Mouse (Mus musculus) brain, embryonic 14.5 days (tissue): ENCODE measurements around the gene Steap3. TPM values are rescaled to one million over a fixed set of nuclear protein-coding genes. Genes with fewer than 3 reads are reported as not detected.

ENCODE experiments used
- DNase-seq: peaks from one replicate; pipeline ENCODE4 v3.0.0-alpha.2; 2011; ENCODE audit warnings: low read depth
- CTCF ChIP-seq: fragments of 200-500 bp; IDR thresholded peaks from 2 replicates; pipeline ENCODE4 v1.5.1; 2012; ENCODE audit warnings: inconsistent platforms, mild to moderate bottlenecking, moderate library complexity, borderline replicate concordance; ENCODE audit not compliant: insufficient read depth, insufficient read length; ENCODE audit errors: extremely low read depth
- POLR2A ChIP-seq: fragments of 200-500 bp; IDR thresholded peaks from 2 replicates; pipeline ENCODE4 v1.6.1; 2012; ENCODE audit warnings: mild to moderate bottlenecking, inconsistent platforms, borderline replicate concordance; ENCODE audit not compliant: poor library complexity, insufficient read depth, insufficient read length, severe bottlenecking; ENCODE audit errors: extremely low read depth
- polyA plus RNA-seq: library from polyadenylated mRNA; depleted of rRNA; stranded (reverse); fragments of >200 nt; gene quantifications from 2 replicates; pipeline ENCODE4 v1.2.3, GENCODE M21; 2012

Gene Steap3
- polyA plus RNA-seq, 1 experiment: 3.7 TPM

DNA sequence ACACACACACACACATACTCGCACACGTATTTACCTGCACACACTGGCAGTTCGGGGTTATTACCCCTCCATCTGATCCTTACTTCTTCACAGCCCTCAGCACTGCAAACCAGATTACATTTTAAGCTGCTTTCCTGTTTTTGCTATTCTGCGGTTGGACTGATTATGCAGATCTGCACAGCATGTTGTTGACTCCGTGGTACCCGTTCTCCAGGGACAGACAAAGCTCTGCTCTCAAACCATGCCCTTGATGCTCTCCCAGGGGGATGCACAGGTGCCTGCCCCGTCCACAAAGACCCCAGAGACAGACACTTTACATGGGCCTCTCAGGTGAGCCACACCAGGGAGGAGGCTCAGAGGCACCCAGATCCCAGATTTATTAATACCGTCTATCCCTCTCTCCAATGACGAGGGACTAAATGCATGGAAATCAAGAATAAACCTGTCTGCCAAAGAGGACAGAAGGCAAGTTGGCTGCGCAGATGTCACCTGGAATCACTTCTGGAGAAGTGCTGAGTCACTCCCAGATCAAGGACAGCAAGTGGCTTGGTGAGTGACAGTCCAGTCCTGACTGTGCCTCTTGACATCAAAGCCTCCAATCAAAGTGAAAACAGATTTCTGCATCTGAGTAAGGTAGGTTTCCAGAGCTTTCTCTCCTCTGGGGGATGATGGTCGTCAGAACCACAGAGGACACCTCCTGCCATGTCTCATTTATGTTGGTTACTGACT, 63.8 kb downstream of the Steap3 start:
- TF ChIP-seq CTCF: no peak
- TF ChIP-seq POLR2A: no peak
- DNase-seq: no peak

DNA sequence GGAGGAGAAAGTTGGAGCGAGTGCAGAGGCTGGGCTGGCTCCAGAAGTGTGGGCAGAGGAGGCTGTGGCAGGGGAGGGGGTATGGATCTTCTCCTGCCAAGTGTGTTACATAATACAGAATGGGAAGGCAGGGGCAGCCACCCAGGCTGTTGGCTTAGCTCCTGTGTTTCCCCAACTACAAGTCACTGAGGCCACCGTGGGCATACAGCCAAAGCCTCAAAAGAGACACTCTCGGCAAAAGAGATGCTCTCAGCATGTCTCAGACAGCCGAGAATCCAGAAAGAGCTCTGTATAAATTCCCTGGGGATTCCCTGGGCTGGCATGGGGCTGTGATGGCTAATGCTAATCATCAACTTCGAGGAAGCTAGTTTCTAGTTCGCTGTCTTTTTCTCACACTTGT, 64.9 kb downstream of the Steap3 start:
- no peak for TF ChIP-seq POLR2A
- TF ChIP-seq CTCF: no peak
- DNase-seq: peak; percentile 85

DNA sequence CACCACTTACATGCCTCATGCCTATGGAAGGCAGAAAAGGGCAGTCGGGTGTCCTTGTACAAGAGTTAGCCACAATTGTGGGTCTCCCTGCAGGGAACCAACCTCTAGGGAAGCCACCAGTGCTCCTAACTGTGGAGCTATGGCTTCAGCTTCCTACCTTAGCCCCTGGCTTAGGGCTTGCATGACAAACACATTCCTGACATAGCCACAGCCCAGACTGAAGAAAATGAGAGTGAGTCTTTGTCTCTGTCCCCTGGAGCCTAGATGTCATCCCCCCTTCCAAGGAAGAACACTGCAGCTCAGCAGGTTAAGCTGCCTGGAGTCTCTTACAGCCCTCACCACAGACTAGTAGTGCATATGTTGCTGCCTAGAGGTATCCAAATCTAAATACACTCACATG, 67.7 kb downstream of the Steap3 start:
- TF ChIP-seq CTCF: no peak
- no peak for TF ChIP-seq POLR2A

DNA sequence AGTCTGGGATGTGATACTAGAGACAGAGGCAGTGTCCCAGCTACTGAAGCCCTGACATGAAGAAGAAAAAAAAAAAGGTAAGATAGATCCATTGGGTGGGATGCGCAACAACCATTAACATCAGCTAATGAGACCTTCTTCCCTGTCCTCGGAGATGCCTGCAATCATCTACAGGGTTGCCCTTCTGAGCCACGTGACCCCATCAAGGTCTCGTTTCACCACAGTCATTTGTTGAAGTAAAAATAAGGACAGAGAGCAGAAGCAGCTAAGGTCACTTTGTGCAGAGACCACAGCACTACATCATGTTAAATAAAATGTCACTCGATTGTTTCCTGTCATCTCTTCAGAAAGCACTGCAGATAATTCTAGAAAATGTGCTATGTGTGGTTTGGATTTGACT, 68.7 kb downstream of the Steap3 start:
- TF ChIP-seq CTCF: no peak
- no peak for TF ChIP-seq POLR2A

More for the DNA sequence above, 67.7 kb downstream of the Steap3 start:
- DNase-seq: no peak

DNA sequence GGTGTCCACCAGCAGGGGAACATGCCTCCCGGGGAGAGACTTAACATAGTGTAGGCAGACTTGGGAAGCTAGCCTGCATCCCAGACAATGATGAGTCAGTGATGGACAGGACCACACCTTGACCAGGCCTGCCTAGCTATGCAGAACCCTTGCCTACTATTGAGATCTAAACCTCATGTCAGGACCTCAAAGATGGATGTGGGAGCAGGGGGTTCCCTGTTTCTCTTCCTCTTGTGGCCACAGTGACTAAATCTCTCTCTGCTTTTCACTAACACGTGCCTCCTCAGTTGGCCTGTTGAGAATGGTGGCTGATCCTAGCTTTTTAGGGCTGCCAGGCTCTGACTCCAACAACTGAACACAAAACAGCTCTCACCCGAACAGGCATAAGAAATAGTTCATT, 70.0 kb downstream of the Steap3 start:
- DNase-seq: no peak
- no peak for TF ChIP-seq CTCF

More for the DNA sequence above, 68.7 kb downstream of the Steap3 start:
- no peak for DNase-seq

DNA sequence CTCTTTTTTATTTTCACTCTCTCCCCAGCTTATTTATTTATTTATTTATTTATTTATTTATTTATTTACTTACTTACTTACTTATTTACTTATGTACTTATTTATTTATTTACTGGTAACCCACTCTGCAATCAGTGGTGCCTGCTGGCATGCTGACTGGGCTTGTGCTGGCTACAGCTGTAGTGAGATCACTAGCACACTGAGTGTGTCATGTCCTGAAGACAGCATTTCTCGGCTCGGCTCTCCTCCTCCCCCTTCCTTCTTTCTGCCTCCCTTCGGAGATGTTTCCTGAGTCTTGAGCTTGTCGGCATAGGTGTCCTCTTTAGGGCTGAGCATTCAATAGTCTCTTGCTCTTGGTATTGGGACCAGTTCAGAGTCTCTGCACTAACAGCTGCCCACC, 73.6 kb downstream of the Steap3 start:
- TF ChIP-seq CTCF (no peak), POLR2A (no peak)
- no peak for DNase-seq

DNA sequence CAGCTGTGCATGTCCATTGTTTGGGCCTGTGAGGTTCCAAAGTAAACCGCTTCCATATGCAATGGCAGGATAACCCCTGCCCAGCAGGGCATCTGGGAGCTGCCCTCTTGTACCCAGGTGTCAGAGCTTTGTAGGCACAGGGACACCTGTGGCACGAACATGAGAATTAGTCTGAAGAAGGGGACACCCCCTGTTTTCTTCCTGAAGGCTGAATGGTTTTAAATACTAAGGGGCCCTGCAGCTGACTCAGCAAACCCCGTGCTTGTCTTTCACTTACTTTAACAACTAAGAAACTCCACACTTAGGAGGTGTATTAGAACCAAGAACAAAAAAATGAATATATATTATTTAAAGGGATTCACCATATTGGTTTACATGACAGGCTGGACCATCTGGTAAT, 74.4 kb downstream of the Steap3 start:
- TF ChIP-seq POLR2A (no peak), CTCF (no peak)
- DNase-seq: no peak

DNA sequence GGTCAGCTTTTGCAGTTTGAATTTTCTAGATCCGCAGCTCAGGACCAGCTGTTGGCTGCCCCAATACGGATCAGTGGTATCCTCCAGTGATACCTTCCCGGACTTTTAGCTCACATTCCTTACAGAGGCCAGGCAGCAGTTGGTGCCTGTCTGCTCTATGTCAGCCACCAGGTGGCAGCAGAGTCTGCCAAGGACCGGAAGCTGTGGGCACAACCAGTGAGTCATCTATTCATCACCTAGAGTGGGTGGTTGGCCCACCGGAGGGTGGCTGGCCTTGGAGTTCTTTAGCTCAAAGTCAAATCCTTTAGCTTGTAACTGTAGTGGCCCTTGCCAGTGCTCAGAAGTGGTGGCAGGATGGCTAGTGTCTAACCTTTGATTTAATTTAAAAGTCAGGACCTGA, 75.3 kb downstream of the Steap3 start:
- DNase-seq: peak; percentile 81
- peak; percentile 96 for TF ChIP-seq CTCF
- no peak for TF ChIP-seq POLR2A

DNA sequence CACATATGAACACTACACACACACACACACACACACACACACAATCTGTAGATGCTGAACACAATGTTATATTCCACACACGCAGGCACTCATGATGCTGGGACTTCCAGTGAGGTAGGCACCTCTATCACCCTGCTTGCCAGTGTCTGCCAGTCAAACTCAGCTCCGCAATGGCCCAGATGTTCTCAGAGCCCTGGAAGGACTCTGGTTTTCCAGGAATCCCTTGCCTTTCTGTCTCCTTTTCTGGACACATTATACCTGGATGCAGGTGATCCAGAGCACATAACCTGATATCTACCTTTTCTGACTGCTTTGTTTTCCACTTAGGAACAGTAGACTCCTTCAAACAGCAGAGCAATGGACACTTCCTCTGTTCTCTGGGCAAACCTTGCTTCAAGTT, 75.8 kb downstream of the Steap3 start:
- no peak for TF ChIP-seq POLR2A
- no peak for TF ChIP-seq CTCF
- DNase-seq: no peak

DNA sequence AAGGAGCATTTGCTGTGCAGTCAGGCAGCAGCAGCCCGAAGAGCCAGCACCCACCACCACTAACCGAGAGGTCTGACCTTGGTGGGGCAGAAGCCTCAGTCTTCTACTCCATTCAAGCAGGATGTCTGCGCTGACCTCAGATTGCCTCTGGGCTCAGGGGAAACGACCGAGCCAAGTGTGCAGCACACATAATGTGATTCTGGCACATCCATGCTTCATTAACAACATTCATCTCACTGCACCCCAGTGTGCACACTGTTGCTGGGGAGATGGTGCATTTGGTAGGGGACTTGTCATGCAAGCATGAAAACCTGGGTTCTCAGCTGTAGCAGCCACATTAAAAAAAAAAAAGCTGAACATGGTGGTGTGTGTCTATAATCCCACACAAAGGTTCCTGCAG, 76.6 kb downstream of the Steap3 start:
- DNase-seq: peak; percentile 30
- no peak for TF ChIP-seq CTCF
- TF ChIP-seq POLR2A: no peak

DNA sequence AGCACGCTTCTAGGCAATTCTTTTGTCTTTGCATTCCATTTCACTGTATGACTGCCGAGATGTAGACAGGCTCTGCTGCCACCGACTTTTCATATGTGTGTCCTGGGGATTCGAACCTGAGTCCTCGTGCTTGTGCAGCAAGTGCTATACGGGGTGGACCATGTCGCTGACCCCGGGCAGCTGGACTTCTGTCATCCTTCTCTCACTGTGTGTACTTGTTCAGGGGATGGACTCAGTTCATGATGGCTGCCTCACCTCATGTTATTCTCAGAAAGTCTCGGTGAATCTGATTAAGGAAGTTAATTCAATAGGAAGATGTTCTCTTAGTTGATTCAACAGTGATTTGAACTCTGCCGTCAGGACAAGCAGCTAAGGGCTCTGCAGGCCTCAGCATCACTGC, 78.9 kb downstream of the Steap3 start:
- TF ChIP-seq CTCF (no peak), POLR2A (no peak)
- DNase-seq: no peak

DNA sequence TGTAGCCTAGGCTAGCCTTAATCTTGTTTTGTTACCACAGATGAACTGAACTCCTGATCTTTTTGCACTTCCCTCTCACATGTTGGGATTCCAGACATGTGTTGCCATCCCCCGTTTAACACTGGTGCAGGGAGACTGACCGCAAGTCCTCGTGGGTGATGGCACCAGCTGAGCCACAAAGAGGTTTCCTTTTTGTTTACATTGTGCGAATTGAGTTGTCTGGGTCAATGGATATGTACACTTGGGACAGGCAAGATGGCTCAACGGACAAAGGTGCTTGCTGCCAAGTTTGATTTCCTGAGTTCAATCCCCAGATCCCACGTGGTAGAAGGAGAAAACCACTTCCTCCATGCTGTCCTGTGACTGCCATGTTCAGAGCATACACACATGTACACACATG, 80.2 kb downstream of the Steap3 start:
- TF ChIP-seq CTCF (no peak), POLR2A (no peak)
- no peak for DNase-seq

DNA sequence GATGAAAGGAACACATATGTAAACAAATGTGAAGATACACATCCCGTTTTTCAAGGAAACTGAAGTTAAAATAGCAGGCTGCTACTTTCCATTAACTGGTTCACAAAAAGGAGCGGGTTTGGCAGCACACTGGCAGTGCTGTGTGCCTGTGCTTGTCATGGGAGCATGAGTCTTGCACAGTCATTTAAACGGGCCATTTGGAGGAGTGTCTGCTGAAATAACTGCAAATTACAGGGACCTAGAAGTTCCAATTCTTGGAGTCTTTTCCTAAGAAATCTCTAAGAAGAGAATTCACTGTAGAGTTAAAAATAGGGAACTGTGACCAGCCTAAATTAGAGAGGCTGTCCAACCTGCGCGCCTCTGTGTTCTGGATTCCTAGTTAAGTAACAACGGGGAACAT, 81.6 kb downstream of the Steap3 start:
- DNase-seq: no peak
- no peak for TF ChIP-seq CTCF
- TF ChIP-seq POLR2A: no peak

DNA sequence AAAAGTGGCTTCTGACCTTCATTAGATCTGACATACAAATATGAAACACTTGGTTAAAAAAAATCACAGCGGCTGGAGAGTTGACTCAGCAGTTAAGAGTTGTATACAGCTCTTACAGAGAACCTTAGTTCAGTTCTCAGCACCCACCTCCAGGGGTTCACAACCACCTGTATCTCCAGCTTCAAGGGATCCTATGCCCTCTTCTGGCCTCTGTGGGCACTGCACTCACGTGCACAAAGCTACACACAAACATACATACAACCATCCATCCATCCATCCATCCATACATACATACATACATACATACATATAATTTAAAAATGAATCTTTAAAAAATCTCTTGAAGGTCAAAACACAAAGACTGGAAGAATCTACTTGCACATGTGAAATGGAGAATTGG, 82.2 kb downstream of the Steap3 start:
- TF ChIP-seq POLR2A (no peak), CTCF (no peak)
- DNase-seq: no peak
